Comparison of ENCODE assay signal across 7 mouse cellular contexts in genomic region chr16:55819186-55819861, GRCm38 (mm10). TPM values are rescaled to one million over a fixed set of nuclear protein-coding genes. Genes with fewer than 3 reads are reported as not detected.
A peak's percentile ranks its signal among the peaks of the same experiment; 100 is the strongest.
DNase-seq lines count a peak whose midpoint lies in the region; ATAC-seq and TF ChIP-seq lines count a peak whose summit lies in the region.

No protein-coding gene starts in this region.

- H3K27ac ChIP-seq in heart, postnatal 0 days (ENCODE audit: low read depth), result peak overlapping the region; percentile 89

- no peak for TF ChIP-seq CTCF in heart, postnatal 0 days (IDR thresholded peaks at IDR 0.05; ENCODE audit: low read depth)

- 0 out of 2 replicates have a peak overlapping the region, but pooled peaks have one; percentile 83 for H3K9ac ChIP-seq in heart, postnatal 0 days (replicated peaks; ENCODE audit: low read depth, low read length)

- H3K9me3 ChIP-seq in heart, postnatal 0 days (replicated peaks; ENCODE audit: control insufficient read depth, low read length), result no peaks in the 10 kb centered on the region

- TF ChIP-seq EP300 in heart, postnatal 0 days (IDR thresholded peaks at IDR 0.05; ENCODE audit: low read depth), result no peak

- no peaks in the 10 kb centered on the region for H3K4me1 ChIP-seq in heart, postnatal 0 days (ENCODE audit: control insufficient read depth, insufficient read depth)

- H3K4me3 ChIP-seq in heart, postnatal 0 days (ENCODE audit: low read depth, low read length), result peak overlapping the region; percentile 95

- DNase-seq in 3134 (ENCODE audit: extremely low read depth, insufficient read length, low spot score) (peak; percentile 30), 3T3-L1 (ENCODE audit: low read depth, low spot score) (peak; percentile 71)
- peak; percentile 33 to 59 for DNase-seq in cerebellum, postnatal 25 days
- DNase-seq in heart, postnatal 0 days (ENCODE audit: low spot score), result peak; percentile 31
- peak; percentile 72 to 80 for DNase-seq in kidney, postnatal 4 days
- peak; percentile 58 for DNase-seq in ovary, postnatal 36 days (ENCODE audit: low spot score)
- no peak for DNase-seq in left cerebral cortex, adult 8-10 months (ENCODE audit: low spot score in 2 of 2)

- H3K4me2 ChIP-seq in heart, postnatal 0 days (ENCODE audit: low read depth, low read length), result peak overlapping the region; percentile 87

- no peaks in the 10 kb centered on the region for H3K27me3 ChIP-seq in heart, postnatal 0 days (ENCODE audit: control insufficient read depth, insufficient read depth, low read length)

- peaks cover 36% of the 10 kb centered on the region for H3K36me3 ChIP-seq in heart, postnatal 0 days (replicated peaks; ENCODE audit: control insufficient read depth, insufficient read depth, low read length)

- no peak for ATAC-seq in heart, postnatal 0 days (ENCODE audit: insufficient read depth, low read depth)

- 30% methylated on average over 15 of the region's 15 CpGs for WGBS in heart, postnatal 0 days

RNA-seq across cellular contexts. Expression of gene Nfkbiz, which starts 19.4 kb away (rescaled TPM):
- total RNA-seq in heart, postnatal 0 days (2014; rRNA removed; ENCODE audit: low replicate concordance), result 5.3 and 6.8 TPM in 2 replicates
- polyA plus RNA-seq in heart, postnatal 0 days (2015; fragmentation: Nextera tagmentation; extraction: Ambion mirVana), result 1.7 and 1.9 TPM in 2 replicates
- 1 to 10 TPM; 3.3 to 4.8 (median 3.9) TPM for total RNA-seq in left cerebral cortex, adult 8-10 months (2022)

Comparison
In these comparisons a context has a peak if more than half of its experiments do, and no peak if none do; other contexts are left out.
1. DNase-seq: peak in 3134 (single experiment), 3T3-L1 (single experiment), cerebellum, postnatal 25 days (2 of 2), heart, postnatal 0 days (single experiment), kidney, postnatal 4 days (2 of 2) and ovary, postnatal 36 days (single experiment); none in left cerebral cortex, adult 8-10 months (0 of 2).